Mouse (Mus musculus) ES-Bruce4 (cell line): ENCODE measurements around the gene Ccn5.

Experiments
- CTCF ChIP-seq: IDR thresholded peaks from one replicate; pipeline ENCODE4 v1.8.1; 2011; ENCODE audit warnings: low read depth, low read length
- EP300 ChIP-seq: IDR thresholded peaks from 2 replicates; pipeline ENCODE4 v1.6.1; 2011; ENCODE audit warnings: low read depth, low read length; ENCODE audit not compliant: insufficient read depth
- POLR2A ChIP-seq: IDR thresholded peaks from one replicate; pipeline ENCODE4 v1.8.1; 2011; ENCODE audit warnings: low read length; ENCODE audit not compliant: insufficient read depth

DNA sequence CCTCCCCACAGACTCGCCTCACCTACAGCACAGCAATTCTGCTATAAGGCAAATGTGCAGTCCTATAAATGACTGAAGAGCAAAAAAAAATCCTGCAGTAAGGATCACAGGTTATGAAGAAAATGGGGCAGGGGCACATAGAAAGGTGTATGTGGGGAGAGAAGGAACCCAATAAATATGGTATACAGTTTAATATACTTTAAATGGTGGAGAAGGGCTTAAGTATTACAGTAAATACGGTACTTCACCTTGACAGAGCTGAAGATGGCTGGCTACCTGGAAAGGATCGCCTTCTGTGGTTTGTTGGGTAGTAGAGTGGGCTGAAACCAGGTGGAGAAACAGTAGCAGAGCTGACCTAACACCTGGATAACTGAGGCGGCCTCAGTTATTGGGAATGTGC, 50.6 kb downstream of the Ccn5 start:
- no peak for TF ChIP-seq POLR2A
- no peak for TF ChIP-seq CTCF
- no peak for TF ChIP-seq EP300
